8 mouse cellular contexts compared by ENCODE assay signal in the genomic region with DNA sequence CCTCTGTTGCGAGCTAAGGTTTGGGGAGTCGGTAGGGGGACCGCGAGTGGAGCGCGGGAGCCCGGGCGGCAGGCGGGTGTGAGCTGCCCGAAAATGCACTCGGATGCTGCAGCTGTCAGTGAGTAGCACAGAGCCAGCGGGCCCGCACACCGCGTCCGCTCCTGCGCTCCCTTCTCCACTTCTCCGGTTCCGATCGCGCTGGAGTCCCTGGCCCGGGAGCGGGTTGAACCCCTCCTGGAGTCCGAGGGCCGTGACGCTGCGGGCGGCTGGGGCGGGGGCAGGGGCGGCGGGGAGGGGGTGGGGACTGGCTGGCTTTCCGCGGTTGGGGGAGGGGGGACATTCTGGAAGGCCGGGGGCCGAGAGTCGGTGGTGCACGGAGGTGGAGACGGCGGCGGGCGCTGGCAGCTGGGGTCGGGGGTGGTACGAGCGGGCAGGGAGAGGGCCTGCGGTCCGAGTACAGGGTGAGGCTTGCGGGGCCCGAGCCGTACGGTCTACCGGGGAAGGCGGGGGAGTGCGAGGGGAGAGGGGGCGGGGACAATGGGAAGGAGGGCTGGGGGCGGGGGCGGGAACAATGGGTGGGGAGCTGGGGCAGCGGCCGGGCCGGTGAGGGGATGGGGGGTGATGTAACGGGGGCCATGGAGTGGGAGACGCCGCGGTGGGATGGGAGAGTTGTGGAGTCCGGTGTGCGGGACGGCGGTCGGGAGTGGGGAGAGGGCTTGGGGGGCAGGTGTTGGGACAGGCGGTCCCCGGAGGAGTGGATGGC. TPM values are rescaled to one million over a fixed set of nuclear protein-coding genes. Genes with fewer than 3 reads are reported as not detected.
DNase-seq lines count a peak whose midpoint lies in the region; ATAC-seq and TF ChIP-seq lines count a peak whose summit lies in the region.

No protein-coding gene starts in this region.

- peak overlapping the region; percentile 86 for H3K4me3 ChIP-seq in heart, embryonic 12.5 days
- peak overlapping the region; percentile 91 to 100 for H3K4me3 ChIP-seq in ES-E14 (ENCODE audit: insufficient read depth in 1 of 2, low read depth in 1 of 2, low read length in 2 of 2, poor library complexity in 1 of 2, severe bottlenecking in 1 of 2)
- peak overlapping the region; percentile 85 for H3K4me3 ChIP-seq in embryonic facial prominence, embryonic 11.5 days (ENCODE audit: low read depth, low read length)

- H3K27me3 ChIP-seq in heart, embryonic 12.5 days (replicated peaks): no peaks in the 10 kb centered on the region
- no peaks in the 10 kb centered on the region for H3K27me3 ChIP-seq in embryonic facial prominence, embryonic 11.5 days (ENCODE audit: control insufficient read depth, insufficient read depth, low read length)

- no peak for DNase-seq in heart, adult 18-20 months
- no peak for DNase-seq in ES-E14 (ENCODE audit: low read depth, low spot score)
- DNase-seq in embryonic facial prominence, embryonic 11.5 days (ENCODE audit: low spot score): peak; percentile 54
- peak; percentile 57 for DNase-seq in induced T-regulatory cell, adult 2 months (ENCODE audit: low read depth)
- peak; percentile 10 for DNase-seq in lung, postnatal 25 days (ENCODE audit: low spot score)
- DNase-seq in yolk sac, embryonic 10.5 days (ENCODE audit: low spot score): peak; percentile 77
- DNase-seq in left cerebral cortex, adult 11 months (ENCODE audit: low spot score): no peak

- 2% methylated on average over 66 of the region's 70 CpGs for WGBS in heart, embryonic 12.5 days
- WGBS in embryonic facial prominence, embryonic 11.5 days: 1% methylated on average over 42 of the region's 70 CpGs

- peak overlapping the region; percentile 100 for H3K4me2 ChIP-seq in heart, embryonic 12.5 days
- peak overlapping the region; percentile 96 for H3K4me2 ChIP-seq in embryonic facial prominence, embryonic 11.5 days (ENCODE audit: low read depth, low read length)

- no peaks in the 10 kb centered on the region for H3K9me3 ChIP-seq in heart, embryonic 12.5 days (replicated peaks)
- no peaks in the 10 kb centered on the region for H3K9me3 ChIP-seq in ES-E14 (ENCODE audit: control insufficient read depth, insufficient read depth, low read depth, low read length)
- no peaks in the 10 kb centered on the region for H3K9me3 ChIP-seq in embryonic facial prominence, embryonic 11.5 days (replicated peaks; ENCODE audit: control insufficient read depth, low read length)

- peak overlapping the region; percentile 88 for H3K27ac ChIP-seq in heart, embryonic 12.5 days (ENCODE audit: poor library complexity, severe bottlenecking)
- H3K27ac ChIP-seq in ES-E14 (ENCODE audit: insufficient read depth, low read depth, low read length, poor library complexity, severe bottlenecking): peak overlapping the region; percentile 45
- H3K27ac ChIP-seq in embryonic facial prominence, embryonic 11.5 days (replicated peaks; ENCODE audit: low read depth, low read length): peak overlapping the region; percentile 90

- H3K36me3 ChIP-seq in heart, embryonic 12.5 days: no peaks in the 10 kb centered on the region
- no peaks in the 10 kb centered on the region for H3K36me3 ChIP-seq in ES-E14 (ENCODE audit: control insufficient read depth, insufficient read depth, low read length, poor library complexity, severe bottlenecking)
- H3K36me3 ChIP-seq in embryonic facial prominence, embryonic 11.5 days (replicated peaks; ENCODE audit: control insufficient read depth, insufficient read depth, low read depth, low read length): no peaks in the 10 kb centered on the region

- H3K4me1 ChIP-seq in heart, embryonic 12.5 days (replicated peaks): peaks cover 7% of the 10 kb centered on the region
- peaks cover 0 to 2% of the 10 kb centered on the region in 2 experiments; a peak in 2 of 4 replicates for H3K4me1 ChIP-seq in ES-E14 (ENCODE audit: control insufficient read depth in 2 of 2, insufficient read depth in 2 of 2, low read length in 2 of 2, poor library complexity in 1 of 2)
- no peaks in the 10 kb centered on the region for H3K4me1 ChIP-seq in embryonic facial prominence, embryonic 11.5 days (ENCODE audit: control insufficient read depth, insufficient read depth, low read length)

- H3K9ac ChIP-seq in heart, embryonic 12.5 days: peak overlapping the region; percentile 82
- H3K9ac ChIP-seq in ES-E14 (ENCODE audit: insufficient read depth, low read depth, low read length, poor library complexity, severe bottlenecking): peak overlapping the region; percentile 78
- peak overlapping the region; percentile 75 for H3K9ac ChIP-seq in embryonic facial prominence, embryonic 11.5 days (replicated peaks; ENCODE audit: low read length)

- in situ Hi-C loops in ES-E14 (cut with MboI; ENCODE audit: low sequenced_read_pairs in 2 of 2, unreplicated experiment in 2 of 2): no loop called here

- peak; percentile 54 for ATAC-seq in heart, embryonic 12.5 days (ENCODE audit: insufficient number of reproducible peaks, low FRiP score)
- peak; percentile 55; the same call in 1 of the 2 replicates for ATAC-seq in embryonic facial prominence, embryonic 11.5 days (replicated peaks; ENCODE audit: insufficient number of reproducible peaks, low FRiP score, low TSS enrichment, low read depth)

TF ChIP-seq in ES-E14, 5 proteins besides CTCF, POLR2A, EP300 and RAD21:
- no peak for TF ChIP-seq MAFK (IDR thresholded peaks at IDR 0.05; ENCODE audit: insufficient read depth, low read depth, low read length)
- no peak for TF ChIP-seq CHD2 (IDR thresholded peaks at IDR 0.05; ENCODE audit: low read depth, low read length)
- TF ChIP-seq HCFC1 (IDR thresholded peaks at IDR 0.05; ENCODE audit: borderline replicate concordance, insufficient read depth, low read length): no peak
- no peak for TF ChIP-seq ZNF384 (IDR thresholded peaks at IDR 0.05; ENCODE audit: low read depth, low read length)
- no peak for TF ChIP-seq ZC3H11A (IDR thresholded peaks at IDR 0.05; ENCODE audit: borderline replicate concordance, low read depth, low read length)

RNA-seq across cellular contexts. Expression of a gene that starts 10.5 kb away (rescaled TPM):
- 21.3 and 23.5 TPM in 2 replicates for polyA plus RNA-seq in heart, embryonic 12.5 days (2016; fragmentation: Nextera tagmentation; extraction: Ambion mirVana)
- 10 to 100 TPM; 16.3 to 18.8 TPM for total RNA-seq in heart, adult 18-20 months (2021)
- 14.9 and 15.2 TPM in 2 replicates for total RNA-seq in ES-E14 (2012; rRNA removed)
- 63.5 and 68.3 TPM in 2 replicates for polyA plus RNA-seq in embryonic facial prominence, embryonic 11.5 days (2014; fragmentation: Nextera tagmentation; extraction: Ambion mirVana)

Comparison
In these comparisons a context has a peak if more than half of its experiments do, and no peak if none do; other contexts are left out.
1. DNase-seq: peak in embryonic facial prominence, embryonic 11.5 days (single experiment), induced T-regulatory cell, adult 2 months (single experiment), lung, postnatal 25 days (single experiment) and yolk sac, embryonic 10.5 days (single experiment); none in heart, adult 18-20 months (0 of 2), ES-E14 (single experiment) and left cerebral cortex, adult 11 months (single experiment).
2. Peak in every context shown above with its lines, with median percentiles within 50 percentile points of each other: H3K27ac ChIP-seq, H3K4me3 ChIP-seq and H3K9ac ChIP-seq.